Mouse (Mus musculus) G1E-ER4 (cell line): ENCODE results near the gene Hsp90aa1. TPM values are rescaled to one million over a fixed set of nuclear protein-coding genes. Genes with fewer than 3 reads are reported as not detected.

ENCODE experiments used
- GATA1 ChIP-seq: IDR thresholded peaks from one replicate; pipeline ENCODE4 v1.8.0; 2012; ENCODE audit warnings: low read length, inconsistent platforms
- polyA plus RNA-seq: library from polyadenylated mRNA; stranded (reverse); fragments of >175 nt; gene quantifications from 2 replicates; pipeline ENCODE4 v1.2.3, GENCODE M21; 2012

Hsp90aa1 gene
- polyA plus RNA-seq, 1 experiment = 402 TPM

DNA sequence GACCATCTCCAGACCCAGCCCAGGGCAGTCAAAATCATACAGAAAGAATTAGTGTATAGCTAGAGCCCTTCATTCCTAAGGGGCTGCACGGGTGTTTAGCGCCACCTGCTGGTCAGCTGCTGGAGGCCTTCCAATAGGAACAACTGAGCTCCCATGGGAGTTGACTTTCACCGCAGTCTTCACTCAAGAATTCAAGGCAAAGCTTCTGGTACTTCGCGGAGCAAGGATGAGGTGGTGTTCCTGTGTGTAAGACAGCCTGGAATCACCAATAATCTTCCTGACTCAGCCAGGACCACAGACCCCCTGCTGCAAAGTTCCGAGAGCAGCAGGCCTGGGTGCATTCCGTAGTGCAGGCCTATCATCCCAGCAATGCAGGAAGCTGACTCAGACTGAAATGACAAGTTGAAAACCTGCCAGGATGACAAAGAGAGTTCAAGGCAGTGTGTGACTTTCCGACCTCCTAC lies 512 bp upstream of the Hsp90aa1 start:
- no peak for TF ChIP-seq GATA1

DNA sequence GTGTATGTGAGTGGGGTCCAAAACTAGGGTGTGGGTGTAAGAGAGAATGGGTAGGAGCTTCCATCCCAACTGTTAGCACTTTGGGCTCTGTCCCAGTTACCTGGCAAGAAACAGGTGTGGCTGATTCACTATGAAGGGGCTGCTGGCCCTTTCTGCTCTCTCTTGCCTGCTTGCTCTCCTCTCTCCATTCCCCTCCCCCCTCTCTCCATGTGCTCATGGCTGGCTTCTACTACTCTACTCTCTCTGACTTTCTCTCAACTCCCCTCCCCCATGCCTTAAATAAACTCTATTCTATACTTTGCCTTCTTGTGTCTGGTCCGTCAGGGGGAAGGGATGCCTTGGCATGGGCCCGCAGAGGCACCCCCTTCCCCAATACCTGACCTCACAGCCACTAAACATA lies 1.8 kb downstream of the Hsp90aa1 start:
- TF ChIP-seq GATA1 = no peak

DNA sequence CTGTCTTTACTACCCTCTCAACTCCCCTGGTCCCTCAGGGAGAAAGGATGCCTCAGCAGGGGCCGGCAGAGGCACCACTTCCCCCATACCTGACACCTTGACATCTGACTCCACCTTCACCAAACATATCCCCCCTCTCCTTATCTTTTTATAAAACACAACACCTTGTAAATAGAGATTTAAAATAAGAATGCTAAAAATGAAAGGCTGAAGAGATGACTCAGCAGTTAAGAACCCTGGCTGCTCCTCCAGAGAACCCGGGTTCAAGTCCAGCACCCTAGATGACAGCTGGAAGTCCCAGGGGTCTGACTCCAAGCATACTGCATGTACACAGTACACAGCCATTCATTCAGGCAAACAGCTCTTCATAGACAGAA lies 3.4 kb downstream of the Hsp90aa1 start:
- no peak for TF ChIP-seq GATA1

DNA sequence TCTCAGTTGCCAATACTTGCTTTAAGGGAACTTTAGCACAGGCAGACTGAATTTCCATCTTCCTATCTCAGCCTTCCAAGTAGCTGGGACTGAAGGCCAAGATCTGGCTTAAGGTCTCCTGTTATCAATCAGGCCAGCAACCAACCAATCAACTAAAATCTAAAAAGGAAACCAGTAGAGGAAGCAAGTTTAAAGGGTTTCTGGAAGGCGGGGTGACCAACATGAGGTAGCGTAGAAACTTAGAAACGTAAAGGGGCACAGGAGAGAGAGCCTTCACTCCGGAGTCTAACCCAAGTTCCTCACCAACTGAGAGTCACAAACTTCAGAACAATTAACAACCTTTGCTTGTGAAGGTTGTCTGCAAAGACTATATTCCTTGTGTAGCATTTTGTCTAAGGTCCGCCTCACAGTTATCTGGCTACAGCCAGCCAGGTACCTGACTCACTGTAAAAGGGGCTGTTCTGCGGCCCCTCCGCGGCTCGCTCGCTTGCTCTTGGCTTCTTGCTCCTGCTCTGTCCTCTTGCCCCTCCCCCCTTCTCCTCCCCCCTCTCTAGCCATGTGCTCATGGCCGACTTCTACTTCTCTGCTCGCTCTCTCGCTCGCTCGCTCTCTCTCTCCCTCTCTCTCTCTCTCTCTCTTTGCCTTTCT lies 3.9 kb downstream of the Hsp90aa1 start:
- TF ChIP-seq GATA1 = peak; percentile 82

DNA sequence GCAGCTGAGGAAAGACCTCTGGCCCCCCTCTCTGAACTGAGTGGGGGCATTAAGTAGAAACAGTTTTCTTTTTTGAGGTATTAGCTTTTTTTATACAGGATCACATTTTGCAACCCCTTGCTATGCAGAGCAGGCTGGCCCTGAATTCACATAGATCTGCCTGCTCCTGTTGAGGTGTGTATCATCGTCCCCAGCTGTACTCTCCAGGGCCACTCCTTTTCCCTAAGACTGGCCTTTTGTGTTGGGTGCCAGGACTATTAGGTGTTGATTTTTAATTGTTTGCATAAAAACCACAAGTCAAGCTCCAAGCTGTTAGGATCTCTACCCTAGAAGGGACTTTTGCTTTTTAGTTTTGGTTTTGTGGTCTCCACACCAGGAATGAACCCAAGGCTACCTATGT lies 4.4 kb downstream of the Hsp90aa1 start:
- no peak for TF ChIP-seq GATA1

DNA sequence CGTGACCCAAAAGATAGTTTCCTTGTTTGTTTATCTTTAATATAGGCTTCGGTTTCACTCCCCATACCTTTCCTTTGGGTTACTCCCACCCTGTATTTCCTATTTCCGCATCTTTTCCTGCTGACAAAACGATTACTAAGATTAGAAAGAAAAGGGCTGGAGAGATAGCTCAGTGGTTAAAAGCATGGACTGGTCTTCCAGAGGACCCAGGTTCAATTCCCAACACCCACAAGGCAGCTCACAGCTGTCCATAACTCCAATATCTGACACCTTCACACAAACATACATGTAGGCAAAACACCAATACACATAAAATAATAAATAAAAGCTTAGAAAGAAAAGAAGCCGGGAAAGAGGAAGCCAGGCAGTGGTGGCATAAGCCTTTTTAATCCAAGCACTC lies 5.1 kb downstream of the Hsp90aa1 start:
- TF ChIP-seq GATA1 = no peak

DNA sequence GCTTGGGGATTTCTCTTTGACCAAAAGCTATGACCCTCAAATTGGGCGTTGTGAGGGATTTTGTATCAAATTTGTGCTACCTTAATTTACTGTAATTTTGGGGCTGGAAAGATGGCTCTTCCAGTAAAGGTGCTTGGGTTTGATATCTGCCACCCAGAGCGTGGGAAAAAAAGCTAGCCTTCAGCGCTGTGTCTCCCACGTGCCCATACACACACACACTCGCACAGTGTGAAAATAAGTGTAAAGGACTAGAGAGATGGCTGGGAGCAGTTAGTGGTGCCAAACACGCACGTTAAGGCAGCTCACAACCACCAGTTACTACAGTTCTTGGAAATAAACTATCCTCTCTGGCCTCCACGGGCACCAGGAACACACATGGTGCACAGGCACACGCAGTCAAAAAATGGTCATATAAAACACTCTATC lies 5.5 kb downstream of the Hsp90aa1 start:
- TF ChIP-seq GATA1 = no peak

DNA sequence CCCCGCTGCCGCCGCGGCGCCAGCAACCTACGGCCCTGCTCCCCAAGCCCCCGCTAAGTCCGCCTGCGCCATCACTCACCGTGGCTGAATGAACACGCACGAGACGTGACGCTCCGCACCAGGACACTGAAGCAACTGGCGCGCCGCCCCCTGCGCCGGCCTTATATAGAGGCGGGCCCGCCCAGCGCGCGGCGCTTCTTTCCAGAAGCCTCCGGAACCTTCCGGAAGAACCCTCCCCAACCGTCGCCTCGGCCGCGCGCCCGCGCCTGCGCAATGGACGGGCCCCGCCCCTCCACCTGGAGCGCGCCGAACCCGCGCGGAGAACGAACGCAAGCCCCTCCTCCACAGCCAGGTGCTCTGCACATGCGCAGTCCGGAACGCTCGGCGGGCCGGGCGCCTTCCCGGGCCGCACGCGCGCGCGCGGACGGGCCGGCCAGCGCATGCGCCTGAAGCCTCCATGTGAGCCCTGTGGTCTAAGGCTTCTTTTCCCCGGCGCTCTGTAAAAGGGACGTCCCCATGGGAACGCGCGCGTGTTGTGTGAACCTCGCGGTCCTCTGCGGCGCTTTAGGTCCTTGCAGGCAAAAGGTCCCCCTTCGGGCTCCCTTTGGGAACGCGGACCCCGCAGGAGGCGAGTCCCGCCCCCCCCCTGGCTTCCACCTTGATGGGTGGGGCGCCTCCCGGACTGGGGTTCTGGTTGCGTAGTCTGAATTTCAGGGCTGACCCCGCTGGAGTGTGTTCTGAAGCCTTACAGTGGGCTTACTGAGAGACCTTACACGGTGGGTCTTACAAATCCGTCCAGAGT lies 6.2 kb downstream of the Hsp90aa1 start:
- no peak for TF ChIP-seq GATA1

DNA sequence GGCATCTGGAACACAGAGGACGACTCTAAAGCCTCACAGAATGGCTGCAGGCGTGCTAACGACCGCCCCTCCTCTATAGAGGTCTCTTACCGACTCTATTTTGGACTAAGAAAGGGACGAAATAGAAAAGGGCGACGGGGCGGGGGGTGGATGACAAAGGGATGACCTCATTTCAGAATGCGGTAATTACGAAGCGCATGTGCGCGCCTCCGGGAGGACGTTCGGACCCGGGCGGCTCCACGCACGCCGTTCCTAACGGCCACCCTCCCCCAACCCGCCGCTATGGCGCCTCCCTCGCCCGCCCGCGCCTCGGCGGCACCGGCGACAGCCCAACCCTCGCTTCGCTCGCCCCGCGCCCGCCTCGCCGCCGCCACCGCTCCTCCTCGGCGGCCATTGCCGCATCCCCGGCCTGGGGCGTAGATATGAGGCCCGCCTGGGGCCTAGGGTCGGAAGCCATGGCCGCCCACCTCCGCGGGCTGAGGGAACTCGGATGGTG lies 6.8 kb downstream of the Hsp90aa1 start:
- no peak for TF ChIP-seq GATA1

DNA sequence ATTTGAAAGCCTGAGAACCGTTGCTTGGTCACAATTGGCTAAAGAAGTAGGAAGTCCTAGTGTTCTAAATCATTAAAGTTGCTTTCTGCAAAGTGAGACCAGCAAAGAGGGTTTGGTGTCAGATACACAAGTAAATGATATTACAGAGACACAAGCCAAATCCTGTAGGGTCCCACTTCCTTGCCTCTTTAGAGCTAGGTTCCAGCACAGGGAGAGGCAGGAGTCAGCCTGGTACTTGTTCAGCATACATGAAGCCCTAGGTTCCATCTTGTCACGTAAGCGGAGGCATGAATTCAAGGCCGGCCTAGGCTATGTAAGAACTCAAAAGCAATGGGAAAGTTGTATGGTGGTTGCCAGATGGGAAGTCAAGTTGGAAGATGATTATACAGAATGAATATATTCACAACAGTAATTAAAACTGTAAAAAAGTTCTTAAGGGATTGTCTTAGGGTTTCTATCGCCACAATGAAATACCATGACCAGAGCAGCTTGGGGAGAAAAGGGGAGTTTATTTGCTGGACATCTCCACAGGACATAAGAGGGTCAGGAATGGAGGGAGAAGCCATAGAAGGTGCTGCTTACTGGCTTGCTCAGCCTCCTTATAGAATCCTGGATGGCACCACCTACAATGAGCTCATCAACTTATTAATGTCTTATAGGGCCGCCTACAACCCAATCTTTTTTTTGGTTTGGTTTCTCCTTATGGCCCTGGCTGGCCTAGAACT lies 12.4 kb downstream of the Hsp90aa1 start:
- TF ChIP-seq GATA1 = no peak

DNA sequence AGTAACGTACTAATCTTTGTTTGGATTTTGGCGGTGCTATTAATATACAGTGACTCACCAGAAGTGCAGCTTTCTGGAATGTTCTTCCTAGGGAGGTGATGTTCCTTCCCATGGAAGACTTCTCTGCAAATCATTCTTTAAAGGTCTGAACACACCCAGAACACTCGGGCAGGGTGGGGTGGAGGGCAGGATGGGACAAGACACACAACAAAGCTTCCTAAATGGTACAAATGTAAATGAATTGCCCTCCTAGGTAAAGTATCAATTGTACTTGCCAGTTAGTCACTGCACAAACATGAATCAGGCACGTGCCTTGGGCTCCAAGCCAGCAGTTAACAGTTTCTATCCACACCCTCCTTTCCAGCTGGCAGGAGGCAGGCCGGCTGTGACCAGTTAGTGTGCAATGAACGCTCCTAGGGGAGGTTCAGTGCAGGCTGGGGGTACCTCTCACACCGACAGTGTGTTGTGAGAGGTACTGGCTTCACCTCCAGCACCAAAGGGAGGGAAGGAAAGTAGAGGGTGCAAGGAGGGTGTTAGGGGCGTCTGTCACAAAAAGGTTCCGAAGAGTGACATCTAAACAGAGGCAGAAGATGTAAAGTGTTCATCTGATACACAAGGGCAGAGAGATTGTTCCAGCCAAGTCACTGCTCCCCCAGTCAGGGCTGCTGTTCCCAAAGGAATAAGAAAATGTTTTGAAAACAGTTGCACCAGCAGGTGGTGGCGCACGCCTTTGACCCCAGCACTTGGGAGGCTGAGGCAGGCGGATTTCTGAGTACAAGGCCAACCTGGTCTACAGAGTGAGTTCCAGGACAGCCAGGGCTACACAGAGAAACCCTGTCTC lies 14.4 kb downstream of the Hsp90aa1 start:
- no peak for TF ChIP-seq GATA1

DNA sequence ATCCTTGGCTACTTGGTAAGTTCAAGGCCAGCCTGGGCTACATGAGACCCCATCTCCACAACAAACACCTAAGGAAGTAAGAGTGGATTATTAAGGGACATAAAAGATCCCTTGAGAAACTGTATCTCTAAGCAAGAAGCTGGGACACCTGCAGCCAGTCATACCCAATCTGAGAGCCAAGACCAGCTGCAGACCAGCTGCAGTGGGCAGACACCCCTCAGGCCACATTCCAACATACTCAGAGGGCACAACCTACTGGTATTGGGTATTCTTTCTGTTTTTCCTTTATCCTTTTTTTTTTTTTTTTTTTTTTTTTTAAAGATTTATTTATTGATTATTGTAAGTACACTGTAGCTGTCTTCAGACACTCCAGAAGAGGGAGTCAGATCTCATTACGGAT lies 18.9 kb downstream of the Hsp90aa1 start:
- TF ChIP-seq GATA1 = no peak

DNA sequence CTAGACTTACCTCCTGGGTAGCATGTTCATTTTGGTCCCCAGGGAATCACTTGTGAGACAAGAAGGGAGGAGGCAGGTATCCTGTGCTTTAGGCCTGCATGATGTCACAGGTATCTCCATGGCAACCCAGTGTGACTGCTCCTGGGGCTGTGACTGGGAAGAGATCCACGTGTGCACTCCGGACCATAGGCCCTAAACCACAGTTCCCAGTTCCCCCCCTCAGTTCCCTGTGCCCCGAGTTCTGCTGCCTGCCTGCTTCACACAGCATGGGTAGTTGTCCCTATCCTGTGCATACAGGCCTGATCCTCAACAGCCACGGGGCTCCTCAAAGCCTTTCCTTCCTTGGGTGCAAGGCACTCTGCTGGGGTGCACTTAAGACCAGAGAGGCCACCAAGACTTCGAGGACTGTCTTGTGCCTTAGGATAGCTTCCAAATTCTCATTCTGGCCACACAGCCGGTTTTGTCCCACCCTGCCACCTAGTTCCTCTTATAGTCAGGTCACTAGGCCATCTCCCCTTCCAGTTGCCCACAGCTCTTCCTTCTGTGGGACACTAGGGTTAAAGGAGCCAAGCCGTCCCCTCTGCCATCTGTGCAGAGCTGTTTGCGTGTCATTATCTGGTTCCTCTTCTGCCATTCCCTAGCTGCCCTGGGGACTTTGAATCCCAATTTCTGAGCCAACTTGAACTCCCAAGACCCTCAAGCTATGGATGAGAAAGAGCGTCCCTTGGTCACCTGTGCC lies 19.8 kb downstream of the Hsp90aa1 start, which contains the start of gene 1700001K19Rik:
Gene 1700001K19Rik (minus strand): TSS at position 59 of the 739 bp plus-strand sequence.
- no peak for TF ChIP-seq GATA1

DNA sequence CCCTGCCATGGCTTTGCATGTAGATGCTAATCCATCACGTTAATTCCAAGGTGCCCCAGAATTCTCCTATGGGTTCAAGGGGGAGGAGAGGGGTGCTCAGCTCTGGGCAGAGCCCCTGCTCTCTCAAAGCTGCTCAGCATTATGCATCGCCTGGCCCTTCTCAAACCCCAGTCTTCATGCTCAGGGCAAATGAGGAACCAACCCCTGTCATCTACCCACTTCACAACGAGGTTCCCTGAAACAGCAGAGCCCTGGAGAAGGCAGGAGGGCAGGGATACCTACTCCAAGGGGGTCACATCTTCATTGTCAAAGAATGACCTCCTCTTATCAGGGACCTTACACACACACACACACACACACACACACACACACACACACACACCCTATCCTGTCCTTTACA lies 20.6 kb downstream of the Hsp90aa1 start:
- TF ChIP-seq GATA1 = no peak
